Mouse (Mus musculus) activated CD4-positive, CD25-positive, alpha-beta regulatory T cell, adult 4 months (primary cell): ENCODE results near the gene Phb. TPM values are rescaled to one million over a fixed set of nuclear protein-coding genes. Genes with fewer than 3 reads are reported as not detected.
A peak's percentile ranks its signal among the peaks of the same experiment; 100 is the strongest.
"Not testable (repeated sequence)": the region's sequence is repeated elsewhere in the genome, so short reads cannot be mapped to it uniquely, and the experiment has no call there.

Source experiments
- ATAC-seq: one replicate; pipeline ENCODE4 v1.8.0; 2017
- polyA plus RNA-seq, 2 experiments: library from polyadenylated mRNA; unstranded; fragments of 100-300 nt; shearing (Covaris generic); gene quantifications; one replicate each; pipeline ENCODE4 v1.2.1; 2017

Phb gene
- polyA plus RNA-seq, 2 experiments from 2014 or later: 131 to 144 TPM

- no peak for ATAC-seq
Observed at GRCm38 (mm10) chr11:95657449-95657848, 9.3 kb upstream of the Phb start.

GRCm38 (mm10) chr11:95667177-95667576 is 420 bp downstream of the Phb start:
- peak; percentile 35 for ATAC-seq

- ATAC-seq: not testable (repeated sequence)
Observed at GRCm38 (mm10) chr11:95668086-95668485, 1.3 kb downstream of the Phb start.

- ATAC-seq: no peak
Observed at GRCm38 (mm10) chr11:95675498-95675897, 8.7 kb downstream of the Phb start.

GRCm38 (mm10) chr11:95676307-95676706 is 9.6 kb downstream of the Phb start:
- no peak for ATAC-seq

- ATAC-seq: no peak
Observed at GRCm38 (mm10) chr11:95677925-95678701, 11.4 kb downstream of the Phb start.

- ATAC-seq: no peak
Observed at GRCm38 (mm10) chr11:95681995-95682601, 15.3 kb downstream of the Phb start.

- ATAC-seq: no peak
Observed at GRCm38 (mm10) chr11:95682946-95683345, 16.2 kb downstream of the Phb start.

GRCm38 (mm10) chr11:95686031-95686430 is 19.3 kb downstream of the Phb start:
- no peak for ATAC-seq

- ATAC-seq: no peak
Observed at GRCm38 (mm10) chr11:95687084-95687656, 20.4 kb downstream of the Phb start.

GRCm38 (mm10) chr11:95688515-95688914 is 21.8 kb downstream of the Phb start:
- ATAC-seq: peak; percentile 87

GRCm38 (mm10) chr11:95688981-95689380 is 22.2 kb downstream of the Phb start:
- ATAC-seq: peak; percentile 13

- ATAC-seq: no peak
Observed at GRCm38 (mm10) chr11:95689544-95689943, 22.8 kb downstream of the Phb start.

GRCm38 (mm10) chr11:95698541-95698940 is 31.8 kb downstream of the Phb start:
- no peak for ATAC-seq

GRCm38 (mm10) chr11:95700778-95701739 is 34.3 kb downstream of the Phb start:
- ATAC-seq: no peak

- no peak for ATAC-seq
Observed at GRCm38 (mm10) chr11:95704032-95704969, 37.5 kb downstream of the Phb start.

GRCm38 (mm10) chr11:95704970-95705330 is 38.2 kb downstream of the Phb start:
- no peak for ATAC-seq

GRCm38 (mm10) chr11:95709534-95710040 is 42.8 kb downstream of the Phb start:
- no peak for ATAC-seq

- ATAC-seq: no peak
Observed at GRCm38 (mm10) chr11:95710478-95710877, 43.7 kb downstream of the Phb start.

- no peak for ATAC-seq
Observed at GRCm38 (mm10) chr11:95712085-95712562, 45.4 kb downstream of the Phb start.

- peak; percentile 67 for ATAC-seq
Observed at GRCm38 (mm10) chr11:95712563-95713224, 45.9 kb downstream of the Phb start, which contains the start of gene Zfp652. Gene Zfp652, plus strand, starts transcription at chr11:95712673.
